Mouse (Mus musculus): ENCODE measurements at regions not wholly inside any gene's neighbourhood (a gene's known extent, or its start where the extent isn't known, plus 50 kb on each side); places are given as distances from the start of the nearest gene placed in this dataset.
"Not testable (repeated sequence)": the region's sequence is repeated elsewhere in the genome, so short reads cannot be mapped to it uniquely, and the experiment has no call there.

DNA sequence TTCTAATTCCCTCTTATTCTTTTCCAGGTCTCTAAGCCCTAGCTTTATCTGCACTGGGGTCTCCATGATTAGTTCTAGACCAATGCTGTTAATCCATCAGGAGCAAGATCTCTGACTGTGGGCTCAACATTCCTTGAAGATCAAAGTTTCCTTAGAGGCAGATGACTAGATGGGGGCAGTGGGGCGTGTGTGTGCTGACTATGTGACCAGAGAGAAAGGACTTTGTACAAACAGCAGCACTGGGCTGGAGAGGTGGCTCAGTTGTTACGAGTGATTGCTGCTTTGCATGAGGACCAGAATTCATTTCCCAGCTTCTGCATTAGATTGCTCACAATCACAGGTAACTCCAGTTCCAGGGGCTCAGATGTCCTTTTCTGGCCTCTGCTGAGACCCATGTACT is 250.1 kb upstream of the Zfp930 start:
- DNase-seq (ENCODE audit: low spot score): no peak

DNA sequence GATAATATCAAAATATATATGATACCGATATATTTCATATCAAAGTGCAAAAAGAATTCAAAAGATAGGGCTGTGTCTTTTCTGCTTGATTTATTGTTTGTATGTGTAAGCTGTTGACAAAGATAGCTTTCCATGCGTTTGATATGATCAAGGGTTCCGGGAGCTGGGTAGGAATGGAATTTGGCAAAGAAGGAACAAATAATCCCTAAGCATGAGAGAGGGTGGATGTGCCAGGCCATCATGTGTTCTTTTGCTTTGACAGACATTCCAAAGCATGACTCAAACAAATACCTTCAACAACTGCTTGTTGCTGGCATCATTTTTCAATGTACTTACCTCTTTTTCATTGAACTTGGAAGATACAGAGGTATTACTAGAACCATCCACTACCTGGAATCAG is 246.9 kb upstream of the Zfp930 start:
- DNase-seq (ENCODE audit: low spot score): no peak

DNA sequence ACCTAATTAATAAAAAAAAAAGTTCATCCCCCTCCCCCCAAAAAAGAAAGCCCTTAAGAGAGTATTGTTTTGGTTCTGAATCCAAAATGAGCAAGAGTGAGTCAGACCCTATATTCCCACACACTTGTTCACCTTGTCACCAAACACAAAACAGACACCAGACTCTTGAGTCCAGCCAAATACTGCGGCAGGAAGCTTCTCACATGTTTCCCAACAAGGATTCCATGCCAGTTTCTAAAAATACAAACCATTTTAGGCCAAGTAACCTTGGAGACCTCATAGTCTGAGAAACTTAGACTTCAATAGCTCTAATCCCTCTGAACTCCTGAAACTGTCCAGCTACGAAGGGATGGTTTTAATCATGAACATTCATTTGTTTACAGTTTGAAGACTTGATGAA is 233.1 kb upstream of the Zfp930 start:
- peak; percentile 85 for DNase-seq (ENCODE audit: low spot score)

DNA sequence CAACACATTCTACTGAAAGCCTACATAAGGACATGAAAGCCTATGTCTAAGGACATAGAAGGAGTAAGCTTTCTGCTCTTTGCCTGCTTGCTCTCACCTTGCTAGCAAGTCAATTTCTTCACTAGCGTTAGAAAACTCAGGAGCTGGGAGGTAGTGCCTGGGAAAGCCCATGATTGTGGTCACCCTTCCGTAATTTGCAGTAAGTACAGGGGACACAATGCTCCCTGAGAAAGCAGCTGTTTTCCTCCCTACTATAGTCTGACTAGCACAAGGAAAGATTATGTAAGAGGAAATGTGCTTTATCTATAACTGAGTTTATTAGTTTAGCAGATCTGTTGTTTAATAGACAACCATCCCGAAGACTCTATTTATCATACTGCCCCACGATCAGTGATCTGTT is 231.7 kb upstream of the Zfp930 start:
- no peak for DNase-seq (ENCODE audit: low spot score)

DNA sequence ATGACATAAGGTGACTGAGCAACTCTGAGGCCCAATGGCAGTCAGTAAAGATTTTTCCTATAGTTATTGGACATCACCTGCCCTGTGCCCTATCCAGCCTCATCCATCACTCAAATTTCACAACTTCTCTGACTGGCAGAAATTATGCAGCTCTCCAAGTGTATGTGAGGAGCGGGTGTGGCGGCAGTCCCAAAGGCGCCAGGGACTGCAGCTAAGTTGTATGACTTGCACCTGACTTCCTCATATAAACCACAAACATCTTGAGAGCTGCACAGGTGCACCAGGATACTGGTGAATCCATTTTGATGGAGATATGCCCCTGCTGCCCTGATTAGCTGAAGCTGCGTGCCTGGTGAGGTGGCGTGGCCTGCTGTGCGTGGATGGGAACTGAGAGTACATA is 225.7 kb upstream of the Zfp930 start:
- DNase-seq (ENCODE audit: low spot score): not testable (repeated sequence)

DNA sequence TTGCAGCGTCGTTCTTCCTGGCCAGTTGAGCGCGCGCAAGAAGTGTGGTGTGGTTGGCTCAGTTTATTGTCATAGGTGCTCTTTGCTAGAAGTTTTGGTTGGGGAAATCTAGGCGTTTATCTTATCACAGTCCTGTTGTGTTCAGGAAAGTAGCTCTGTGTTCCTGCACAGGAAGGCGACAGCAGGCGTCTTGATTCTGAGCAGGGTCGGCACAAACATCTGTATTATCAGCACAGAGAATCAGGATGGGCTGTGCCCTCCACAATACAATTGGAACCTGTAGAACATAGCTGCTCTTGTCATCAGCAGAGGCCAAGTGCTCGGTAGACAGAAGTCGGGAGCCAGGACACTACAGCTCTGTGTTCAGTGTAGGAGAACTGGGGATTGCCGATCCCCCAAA is 225.1 kb upstream of the Zfp930 start:
- no peak for DNase-seq (ENCODE audit: low spot score)

DNA sequence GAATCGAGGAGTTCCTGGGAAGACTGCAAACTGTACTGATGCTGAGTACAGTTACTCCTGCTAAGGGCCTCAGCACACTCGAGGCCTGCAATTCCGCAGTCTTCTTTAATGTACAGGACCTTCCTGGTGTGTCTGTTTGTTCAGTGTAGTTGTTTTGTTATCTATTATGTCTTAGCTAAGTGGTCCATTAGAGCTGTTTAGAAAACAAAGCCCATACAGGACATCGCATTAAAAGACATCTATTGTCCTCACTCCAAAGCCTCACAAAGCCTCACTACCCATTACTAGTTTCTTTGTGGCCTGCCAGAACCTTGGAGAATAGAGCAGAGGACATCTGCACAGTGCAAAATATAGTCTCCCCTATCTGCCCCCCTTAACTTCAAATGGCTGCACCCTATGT is 224.4 kb upstream of the Zfp930 start:
- DNase-seq (ENCODE audit: low spot score): no peak

DNA sequence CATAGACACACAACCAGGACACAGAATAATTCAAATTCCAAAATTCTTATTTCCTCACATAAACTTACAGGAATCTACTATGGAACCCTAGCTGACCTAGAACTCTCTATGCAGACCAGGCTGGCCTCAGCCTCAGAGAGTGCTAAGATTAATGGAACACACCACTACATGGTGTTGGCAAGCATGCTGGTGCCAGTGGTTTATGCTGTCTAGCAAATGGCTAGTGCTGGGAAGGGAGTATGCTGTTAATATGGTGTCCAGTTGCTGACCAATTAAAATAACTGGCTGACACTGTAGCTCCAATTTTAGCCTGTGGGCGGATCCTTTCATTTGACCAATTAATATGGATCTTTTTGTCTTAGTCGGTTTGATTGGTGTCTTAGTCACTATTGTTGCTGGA is 222.4 kb upstream of the Zfp930 start:
- no peak for DNase-seq (ENCODE audit: low spot score)
